In the genomic region with DNA sequence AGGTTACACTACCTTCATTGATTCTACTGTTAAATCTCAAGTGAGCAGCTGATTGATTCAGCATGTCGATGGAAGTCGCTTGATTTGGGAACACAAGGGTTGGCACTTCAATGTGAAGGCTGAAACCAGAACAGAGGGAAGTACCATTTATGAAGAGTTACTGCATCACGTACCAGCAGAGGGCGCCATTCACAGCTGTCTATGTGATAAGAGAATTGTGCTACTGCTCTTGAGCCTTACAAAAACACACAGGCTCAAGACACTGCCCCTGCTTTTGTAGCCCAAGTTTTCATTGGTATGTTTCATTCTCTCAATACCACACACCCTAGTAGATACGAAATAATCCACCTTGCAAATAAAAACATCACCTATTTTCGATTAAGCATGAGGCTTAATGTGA, we compare ENCODE assay signal across 8 mouse cellular contexts.
DNase-seq lines count a peak whose midpoint lies in the region; ATAC-seq and TF ChIP-seq lines count a peak whose summit lies in the region.

No protein-coding gene starts in this region.

- no peaks in the 10 kb centered on the region for H3K4me1 ChIP-seq in kidney, embryonic 16.5 days (ENCODE audit: insufficient read depth, low read length)
- no peaks in the 10 kb centered on the region for H3K4me1 ChIP-seq in liver, embryonic 14.5 days (replicated peaks; ENCODE audit: control insufficient read depth in 2 of 2, insufficient read depth in 2 of 2, low read length in 1 of 2)

- H3K9me3 ChIP-seq in kidney, embryonic 16.5 days (ENCODE audit: low read length), result no peaks in the 10 kb centered on the region
- H3K9me3 ChIP-seq in liver, embryonic 14.5 days (ENCODE audit: control insufficient read depth, low read length), result no peaks in the 10 kb centered on the region

- no peak for ATAC-seq in kidney, embryonic 16.5 days (ENCODE audit: low FRiP score, low TSS enrichment)
- ATAC-seq in liver, embryonic 14.5 days (ENCODE audit: insufficient read depth), result no peak

- no peak for TF ChIP-seq EP300 in liver, embryonic 14.5 days (IDR thresholded peaks at IDR 0.05; ENCODE audit: low read depth)

- peak; percentile 5 for DNase-seq in kidney, adult 11 months
- peak; percentile 22 to 40 for DNase-seq in adrenal gland, postnatal 4 days (ENCODE audit: low spot score in 2 of 2)
- DNase-seq in fibroblast of lung, adult 2 months (ENCODE audit: low read depth), result peak; percentile 5
- DNase-seq in kidney, postnatal 14 days, result peak; percentile 35
- DNase-seq in liver, embryonic 14.5 days (ENCODE audit: low read depth in 3 of 3, low spot score in 3 of 3), result peak in 2 of 3 experiments; percentile 3 to 7
- DNase-seq in right cerebral cortex, postnatal 4 days, result peak; percentile 72
- DNase-seq in thymus, postnatal 25 days, result no peak

- no peak overlapping the region for H3K9ac ChIP-seq in kidney, embryonic 16.5 days (replicated peaks; ENCODE audit: low read length)
- no peak overlapping the region for H3K9ac ChIP-seq in liver, embryonic 14.5 days (replicated peaks)

- no peaks in the 10 kb centered on the region for H3K36me3 ChIP-seq in kidney, embryonic 16.5 days (ENCODE audit: insufficient read depth, low read length)
- no peaks in the 10 kb centered on the region for H3K36me3 ChIP-seq in liver, embryonic 14.5 days (replicated peaks; ENCODE audit: control insufficient read depth, insufficient read depth, low read depth)

- TF ChIP-seq CTCF in liver, embryonic 14.5 days (IDR thresholded peaks at IDR 0.05; ENCODE audit: low read depth), result peak; percentile 64

- no peaks in the 10 kb centered on the region for H3K27me3 ChIP-seq in kidney, embryonic 16.5 days (ENCODE audit: insufficient read depth, low read length)
- H3K27me3 ChIP-seq in liver, embryonic 14.5 days (ENCODE audit: control insufficient read depth, insufficient read depth, low read length), result no peaks in the 10 kb centered on the region

- no peak overlapping the region for H3K4me2 ChIP-seq in kidney, embryonic 16.5 days (replicated peaks; ENCODE audit: low read depth, low read length)
- H3K4me2 ChIP-seq in liver, embryonic 14.5 days (ENCODE audit: low read depth), result no peak overlapping the region

- H3K27ac ChIP-seq in kidney, embryonic 16.5 days (ENCODE audit: low read length), result no peak overlapping the region
- no peak overlapping the region for H3K27ac ChIP-seq in liver, embryonic 14.5 days

- whole genome bisulfite sequencing in kidney, embryonic 16.5 days, result 37% methylated on average over 6 of the region's 6 CpGs
- 22% methylated on average over 6 of the region's 6 CpGs for WGBS in liver, embryonic 14.5 days (ENCODE audit: insufficient replicate concordance)

- H3K4me3 ChIP-seq in kidney, embryonic 16.5 days (ENCODE audit: low read length), result no peak overlapping the region
- no peak overlapping the region for H3K4me3 ChIP-seq in liver, embryonic 14.5 days (ENCODE audit: insufficient read depth in 1 of 2, low read depth in 2 of 2, low read length in 2 of 2)
